ENCODE assay signal across 10 mouse cellular contexts in genomic region chr11:113715078-113715674, GRCm38 (mm10). TPM values are rescaled to one million over a fixed set of nuclear protein-coding genes. Genes with fewer than 3 reads are reported as not detected.
DNase-seq lines count a peak whose midpoint lies in the region; ATAC-seq and TF ChIP-seq lines count a peak whose summit lies in the region.
"Had no signal": no experiment of that assay in that cellular context is flagged by ENCODE, and none has a peak within 500 bp of the region (broad histone marks: within the 10 kb centered on the region; RNA-seq: fewer than 3 reads in every experiment).

No protein-coding gene starts in this region.

- 0 out of 2 replicates have a peak, but pooled peaks have one; percentile 29 for ATAC-seq in heart, embryonic 13.5 days (ENCODE audit: extremely low read depth, insufficient number of reproducible peaks, low FRiP score, low TSS enrichment)
- peak; percentile 78 for ATAC-seq in liver, postnatal 0 days
- no peak for ATAC-seq in inflammation-experienced regulatory T-cells, adult 6 months

- DNase-seq in heart, postnatal 36 days, result no peak
- peak; percentile 22 for DNase-seq in spleen, adult 12 weeks (ENCODE audit: low spot score)
- no peak for DNase-seq in spleen, postnatal 14 days (ENCODE audit: low spot score in 2 of 2)
- no peak for DNase-seq in liver, postnatal 0 days
- DNase-seq in thymus, postnatal 36 days, result peak; percentile 44 to 52
- no peak for DNase-seq in heart, postnatal 25 days (ENCODE audit: low spot score)
- DNase-seq: heart, adult 11 months; right cerebral cortex, postnatal 14 days had no signal

- no peak overlapping the region for H3K4me2 ChIP-seq in heart, embryonic 13.5 days
- H3K4me2 ChIP-seq in liver, postnatal 0 days (ENCODE audit: low read depth, low read length), result no peak overlapping the region

- H3K9ac ChIP-seq in heart, embryonic 13.5 days, result no peak overlapping the region
- no peak overlapping the region for H3K9ac ChIP-seq in liver, postnatal 0 days (replicated peaks)

- no peaks in the 10 kb centered on the region for H3K36me3 ChIP-seq in heart, embryonic 13.5 days
- H3K36me3 ChIP-seq in liver, postnatal 0 days (replicated peaks; ENCODE audit: insufficient read depth, low read length), result no peaks in the 10 kb centered on the region

- no peak overlapping the region for H3K27ac ChIP-seq in heart, embryonic 13.5 days (replicated peaks)
- H3K27ac ChIP-seq in liver, postnatal 0 days (ENCODE audit: low read depth), result no peak overlapping the region

- intact Hi-C loops in heart, postnatal 36 days (cut with DNase I), result no loop called here
- intact Hi-C loops in heart, postnatal 25 days (cut with DNase I), result no loop called here

- WGBS in heart, embryonic 13.5 days, result 58% methylated on average over 7 of the region's 7 CpGs
- WGBS in liver, postnatal 0 days (ENCODE audit: insufficient replicate concordance), result 62% methylated on average over 7 of the region's 7 CpGs

- peak; percentile 36 for TF ChIP-seq CTCF in liver, postnatal 0 days (IDR thresholded peaks at IDR 0.05; ENCODE audit: low read depth)

- no peaks in the 10 kb centered on the region for H3K9me3 ChIP-seq in heart, embryonic 13.5 days
- no peaks in the 10 kb centered on the region for H3K9me3 ChIP-seq in liver, postnatal 0 days (ENCODE audit: low read length)

- no peak overlapping the region for H3K4me3 ChIP-seq in heart, embryonic 13.5 days
- H3K4me3 ChIP-seq in liver, postnatal 0 days (ENCODE audit: low read depth, low read length), result no peak overlapping the region

- TF ChIP-seq EP300 in liver, postnatal 0 days (IDR thresholded peaks at IDR 0.05; ENCODE audit: low read depth), result no peak

- no peaks in the 10 kb centered on the region for H3K27me3 ChIP-seq in heart, embryonic 13.5 days (replicated peaks)
- H3K27me3 ChIP-seq in liver, postnatal 0 days (ENCODE audit: insufficient read depth, low read length), result 0 out of 2 replicates have a peak, but pooled peaks cover under 1% of the 10 kb centered on the region

- peaks cover 13% of the 10 kb centered on the region for H3K4me1 ChIP-seq in heart, embryonic 13.5 days
- 0 out of 2 replicates have a peak, but pooled peaks cover 3% of the 10 kb centered on the region for H3K4me1 ChIP-seq in liver, postnatal 0 days (ENCODE audit: insufficient read depth)

RNA-seq across cellular contexts. Expression of gene Cpsf4l, which starts 5.4 kb away (rescaled TPM):
- polyA plus RNA-seq in heart, embryonic 13.5 days (2015; fragmentation: Nextera tagmentation; extraction: Ambion mirVana), result 0.24 TPM in 1 of 2 replicates, not detected in the other
- total RNA-seq in heart, postnatal 36 days (2021), result not detected
- polyA plus RNA-seq in liver, postnatal 0 days (2015; fragmentation: Nextera tagmentation; extraction: Ambion mirVana), result 0.38 and 0.46 TPM in 2 replicates
- polyA plus RNA-seq in inflammation-experienced regulatory T-cells, adult 6 months (2017; shearing (Covaris generic)), result not detected
- not detected for total RNA-seq in heart, postnatal 25 days (2021)

RNA-seq across cellular contexts. Expression of gene D11Wsu47e, which starts 31.0 kb away (rescaled TPM):
- polyA plus RNA-seq in heart, embryonic 13.5 days (2015; fragmentation: Nextera tagmentation; extraction: Ambion mirVana), result 15.1 and 16.0 TPM in 2 replicates
- total RNA-seq in heart, postnatal 36 days (2021), result 1 to 10 TPM; 6.3 to 8.2 TPM
- 4.3 and 4.6 TPM in 2 replicates for polyA plus RNA-seq in liver, postnatal 0 days (2015; fragmentation: Nextera tagmentation; extraction: Ambion mirVana)
- polyA plus RNA-seq in inflammation-experienced regulatory T-cells, adult 6 months (2017; shearing (Covaris generic)), result 1 to 10 TPM; 6.7 to 8.8 (median 8.0) TPM
- total RNA-seq in heart, postnatal 25 days (2021), result 1 to 10 TPM; 6.0 to 7.1 TPM

RNA-seq across cellular contexts. Expression of gene Fam104a, which starts 31.2 kb away (rescaled TPM):
- 43.9 and 46.5 TPM in 2 replicates for polyA plus RNA-seq in heart, embryonic 13.5 days (2015; fragmentation: Nextera tagmentation; extraction: Ambion mirVana)
- total RNA-seq in heart, postnatal 36 days (2021), result 10 to 100 TPM; 14.9 to 15.6 TPM
- 24.1 and 26.5 TPM in 2 replicates for polyA plus RNA-seq in liver, postnatal 0 days (2015; fragmentation: Nextera tagmentation; extraction: Ambion mirVana)
- 10 to 100 TPM; 11.5 to 20.2 (median 17.3) TPM for polyA plus RNA-seq in inflammation-experienced regulatory T-cells, adult 6 months (2017; shearing (Covaris generic))
- 10 to 100 TPM; 13.9 to 15.0 TPM for total RNA-seq in heart, postnatal 25 days (2021)

RNA-seq across cellular contexts. Expression of gene Cdc42ep4, which starts 36.5 kb away (rescaled TPM):
- 24.0 and 26.1 TPM in 2 replicates for polyA plus RNA-seq in heart, embryonic 13.5 days (2015; fragmentation: Nextera tagmentation; extraction: Ambion mirVana)
- 10 to 100 TPM; 16.5 to 20.5 TPM for total RNA-seq in heart, postnatal 36 days (2021)
- 12.4 and 13.7 TPM in 2 replicates for polyA plus RNA-seq in liver, postnatal 0 days (2015; fragmentation: Nextera tagmentation; extraction: Ambion mirVana)
- polyA plus RNA-seq in inflammation-experienced regulatory T-cells, adult 6 months (2017; shearing (Covaris generic)), result 1 to 10 TPM; 1.2 to 2.9 (median 1.5) TPM
- total RNA-seq in heart, postnatal 25 days (2021), result 10 to 100 TPM; 12.5 to 17.7 TPM

Comparison
In these comparisons a context has a peak if more than half of its experiments do, and no peak if none do; other contexts are left out.
1. DNase-seq: peak in spleen, adult 12 weeks (single experiment) and thymus, postnatal 36 days (2 of 2); none in heart, postnatal 36 days (0 of 2), spleen, postnatal 14 days (0 of 2), liver, postnatal 0 days (single experiment) and heart, postnatal 25 days (single experiment).